Mouse (Mus musculus): ENCODE data around the gene Slc35d2.

DNA sequence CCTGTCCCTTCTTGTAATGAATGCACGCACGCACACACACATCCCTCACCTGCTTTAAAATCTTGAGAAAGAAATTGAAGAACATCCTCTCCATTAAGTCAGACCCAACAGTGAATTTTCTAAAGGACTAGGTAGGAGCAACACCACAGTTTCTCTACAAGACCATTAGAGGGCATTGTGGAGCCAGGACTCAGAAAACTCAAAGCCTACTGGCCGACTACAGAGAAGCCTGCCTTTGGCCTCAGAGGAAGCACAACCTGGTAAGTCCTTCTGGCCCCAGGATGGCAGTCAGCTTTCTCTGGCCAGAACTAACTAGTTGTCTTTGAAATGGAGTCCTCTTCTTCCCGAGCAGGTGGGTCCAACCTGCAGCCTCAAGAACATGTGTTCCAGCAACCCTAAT lies 78.3 kb downstream of the Slc35d2 start:
- no peak for TF ChIP-seq POLR2A (IDR thresholded peaks at IDR 0.05; ENCODE audit: borderline replicate concordance, extremely low read depth, insufficient read depth, insufficient read length, poor library complexity, severe bottlenecking)
- TF ChIP-seq CTCF (IDR thresholded peaks at IDR 0.05; ENCODE audit: borderline replicate concordance, extremely low read depth, insufficient read depth, insufficient read length), result peak; percentile 33; the same call in 1 of the 2 replicates

Data from brain, embryonic 14.5 days (tissue).